16 mouse cellular contexts compared by ENCODE assay signal in the genomic region with DNA sequence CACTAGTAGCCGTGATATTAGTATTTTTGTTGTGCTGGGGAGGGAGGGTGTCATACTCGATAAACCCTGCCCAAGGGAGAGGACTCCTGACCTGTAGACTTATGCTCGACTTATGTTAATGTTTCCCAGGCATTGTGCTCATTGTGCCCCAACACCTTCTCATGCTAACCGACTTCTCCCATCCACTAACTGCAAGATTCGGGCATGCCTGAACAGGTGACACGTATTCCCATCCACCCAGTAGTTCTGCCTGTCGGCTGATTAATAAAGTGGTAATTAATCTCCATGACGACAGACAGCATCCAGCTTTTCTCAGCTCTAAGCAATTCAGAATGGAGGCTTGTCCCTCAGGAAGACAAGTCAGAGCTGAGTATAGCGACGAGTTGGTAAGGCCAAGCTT. TPM values are rescaled to one million over a fixed set of nuclear protein-coding genes. Genes with fewer than 3 reads are reported as not detected.
DNase-seq lines count a peak whose midpoint lies in the region; ATAC-seq and TF ChIP-seq lines count a peak whose summit lies in the region.
"Had no signal": no experiment of that assay in that cellular context is flagged by ENCODE, and none has a peak within 500 bp of the region (broad histone marks: within the 10 kb centered on the region; RNA-seq: fewer than 3 reads in every experiment).

No protein-coding gene starts in this region.

- TF ChIP-seq CTCF in hindbrain, postnatal 0 days (IDR thresholded peaks at IDR 0.05; ENCODE audit: low read depth), result no peak

- peak; percentile 83 for ATAC-seq in forebrain, embryonic 13.5 days
- ATAC-seq in midbrain, embryonic 13.5 days, result 0 out of 2 replicates have a peak, but pooled peaks have one; percentile 14
- ATAC-seq in midbrain, embryonic 15.5 days (replicated peaks), result no peak
- 0 out of 2 replicates have a peak, but pooled peaks have one; percentile 53 for ATAC-seq in hindbrain, postnatal 0 days
- ATAC-seq: liver, embryonic 12.5 days; midbrain, embryonic 16.5 days had no signal

- H3K27me3 ChIP-seq in forebrain, embryonic 13.5 days, result no peaks in the 10 kb centered on the region
- H3K27me3 ChIP-seq in forebrain, embryonic 10.5 days (ENCODE audit: poor library complexity, severe bottlenecking), result no peaks in the 10 kb centered on the region
- H3K27me3 ChIP-seq in midbrain, embryonic 13.5 days, result no peaks in the 10 kb centered on the region
- no peaks in the 10 kb centered on the region for H3K27me3 ChIP-seq in midbrain, embryonic 15.5 days (replicated peaks)
- H3K27me3 ChIP-seq in hindbrain, postnatal 0 days (ENCODE audit: insufficient read depth, low read length), result no peaks in the 10 kb centered on the region
- H3K27me3 ChIP-seq: heart, embryonic 12.5 days; liver, embryonic 12.5 days; lung, embryonic 15.5 days; neural tube, embryonic 12.5 days had no signal

- H3K27ac ChIP-seq in forebrain, embryonic 13.5 days, result no peak overlapping the region; the same call in 1 of the 2 replicates
- H3K27ac ChIP-seq in forebrain, embryonic 10.5 days, result no peak overlapping the region
- no peak overlapping the region for H3K27ac ChIP-seq in midbrain, embryonic 13.5 days
- no peak overlapping the region for H3K27ac ChIP-seq in midbrain, embryonic 15.5 days
- no peak overlapping the region for H3K27ac ChIP-seq in hindbrain, postnatal 0 days
- H3K27ac ChIP-seq: liver, embryonic 12.5 days; lung, embryonic 15.5 days; neural tube, embryonic 12.5 days had no signal

- H3K4me2 ChIP-seq in forebrain, embryonic 13.5 days, result no peak overlapping the region
- no peak overlapping the region for H3K4me2 ChIP-seq in midbrain, embryonic 13.5 days (replicated peaks)
- no peak overlapping the region for H3K4me2 ChIP-seq in midbrain, embryonic 15.5 days
- no peak overlapping the region for H3K4me2 ChIP-seq in hindbrain, postnatal 0 days (ENCODE audit: low read depth, low read length)
- H3K4me2 ChIP-seq: heart, embryonic 12.5 days; liver, embryonic 12.5 days; lung, embryonic 15.5 days; neural tube, embryonic 12.5 days had no signal

- H3K9me3 ChIP-seq in forebrain, embryonic 13.5 days (replicated peaks), result 0 out of 2 replicates have a peak, but pooled peaks cover 3% of the 10 kb centered on the region
- peaks cover 3% of the 10 kb centered on the region; the same call in 1 of the 2 replicates for H3K9me3 ChIP-seq in forebrain, embryonic 10.5 days
- no peaks in the 10 kb centered on the region for H3K9me3 ChIP-seq in midbrain, embryonic 13.5 days
- H3K9me3 ChIP-seq in midbrain, embryonic 15.5 days, result no peaks in the 10 kb centered on the region
- no peaks in the 10 kb centered on the region for H3K9me3 ChIP-seq in hindbrain, postnatal 0 days (ENCODE audit: low read length)
- H3K9me3 ChIP-seq: liver, embryonic 12.5 days; lung, embryonic 15.5 days; neural tube, embryonic 12.5 days had no signal

- DNase-seq in forebrain, embryonic 10.5 days (ENCODE audit: extremely low spot score, low spot score), result no peak
- DNase-seq in hindbrain, postnatal 0 days (ENCODE audit: low spot score), result no peak
- no peak for DNase-seq in layer of hippocampus, adult 9-11 months
- DNase-seq in neural tube, embryonic 10.5 days (ENCODE audit: extremely low spot score, low spot score), result no peak
- no peak for DNase-seq in frontal cortex, adult 2 months (ENCODE audit: extremely low spot score in 1 of 2, low spot score in 1 of 2)
- DNase-seq: gastrocnemius, postnatal 36 days; heart, postnatal 36 days; thymus, postnatal 14 days had no signal

- peaks cover 17% of the 10 kb centered on the region for H3K36me3 ChIP-seq in forebrain, embryonic 13.5 days (ENCODE audit: poor library complexity, severe bottlenecking)
- H3K36me3 ChIP-seq in forebrain, embryonic 10.5 days (replicated peaks), result peaks cover 20% of the 10 kb centered on the region
- H3K36me3 ChIP-seq in midbrain, embryonic 13.5 days, result peaks cover 27% of the 10 kb centered on the region
- H3K36me3 ChIP-seq in midbrain, embryonic 15.5 days (replicated peaks), result peaks cover 9% of the 10 kb centered on the region
- no peaks in the 10 kb centered on the region; the same call in 1 of the 2 replicates for H3K36me3 ChIP-seq in hindbrain, postnatal 0 days (ENCODE audit: insufficient read depth, low read length)
- H3K36me3 ChIP-seq: lung, embryonic 15.5 days had no signal

- H3K9ac ChIP-seq in forebrain, embryonic 13.5 days, result no peak overlapping the region
- no peak overlapping the region for H3K9ac ChIP-seq in midbrain, embryonic 13.5 days (replicated peaks)
- H3K9ac ChIP-seq in midbrain, embryonic 15.5 days, result no peak overlapping the region
- no peak overlapping the region for H3K9ac ChIP-seq in hindbrain, postnatal 0 days (replicated peaks; ENCODE audit: low read length)
- H3K9ac ChIP-seq: heart, embryonic 12.5 days; liver, embryonic 12.5 days; lung, embryonic 15.5 days; neural tube, embryonic 12.5 days had no signal

- no peak overlapping the region for H3K4me3 ChIP-seq in forebrain, embryonic 13.5 days
- H3K4me3 ChIP-seq in forebrain, embryonic 10.5 days, result no peak overlapping the region
- H3K4me3 ChIP-seq in midbrain, embryonic 13.5 days (replicated peaks), result no peak overlapping the region
- no peak overlapping the region for H3K4me3 ChIP-seq in midbrain, embryonic 15.5 days
- no peak overlapping the region for H3K4me3 ChIP-seq in hindbrain, postnatal 0 days (ENCODE audit: low read length)
- H3K4me3 ChIP-seq: heart, embryonic 12.5 days; liver, embryonic 12.5 days; lung, embryonic 15.5 days; neural tube, embryonic 12.5 days had no signal

- H3K4me1 ChIP-seq in forebrain, embryonic 13.5 days, result peaks cover 7% of the 10 kb centered on the region; the same call in 1 of the 2 replicates
- peaks cover 7% of the 10 kb centered on the region; the same call in 1 of the 2 replicates for H3K4me1 ChIP-seq in forebrain, embryonic 10.5 days
- H3K4me1 ChIP-seq in midbrain, embryonic 13.5 days (replicated peaks), result no peaks in the 10 kb centered on the region
- no peaks in the 10 kb centered on the region for H3K4me1 ChIP-seq in midbrain, embryonic 15.5 days
- H3K4me1 ChIP-seq in hindbrain, postnatal 0 days (ENCODE audit: insufficient read depth, low read length), result no peaks in the 10 kb centered on the region
- H3K4me1 ChIP-seq: heart, embryonic 12.5 days; lung, embryonic 15.5 days; neural tube, embryonic 12.5 days had no signal

- WGBS in forebrain, embryonic 13.5 days, result 70% methylated on average over 10 of the region's 10 CpGs
- 89% methylated on average over 10 of the region's 10 CpGs for WGBS in forebrain, embryonic 10.5 days
- 74% methylated on average over 10 of the region's 10 CpGs for WGBS in midbrain, embryonic 13.5 days
- WGBS in midbrain, embryonic 15.5 days, result 71% methylated on average over 10 of the region's 10 CpGs
- WGBS in hindbrain, postnatal 0 days, result 63% methylated on average over 10 of the region's 10 CpGs

RNA-seq across cellular contexts. Expression of a gene that starts 13.3 kb away (rescaled TPM):
- polyA plus RNA-seq in forebrain, embryonic 13.5 days (2015; fragmentation: Nextera tagmentation; extraction: Ambion mirVana), result 34.1 and 35.0 TPM in 2 replicates
- 27.3 and 30.1 TPM in 2 replicates for polyA plus RNA-seq in forebrain, embryonic 10.5 days (2016; fragmentation: Nextera tagmentation; extraction: Ambion mirVana)
- 41.9 and 43.4 TPM in 2 replicates for polyA plus RNA-seq in midbrain, embryonic 13.5 days (2015; fragmentation: Nextera tagmentation; extraction: Ambion mirVana)
- 32.2 and 38.5 TPM in 2 replicates for polyA plus RNA-seq in midbrain, embryonic 15.5 days (2015; fragmentation: Nextera tagmentation; extraction: Ambion mirVana)
- total RNA-seq in hindbrain, postnatal 0 days (2014; rRNA removed), result 13.5 and 49.9 TPM in 2 replicates
- 33.5 and 34.0 TPM in 2 replicates for polyA plus RNA-seq in hindbrain, postnatal 0 days (2015; fragmentation: Nextera tagmentation; extraction: Ambion mirVana)
- 32.6 and 33.4 TPM in 2 replicates for polyA plus RNA-seq in frontal cortex, adult 2 months (2012; rRNA removed)

RNA-seq across cellular contexts. Expression of a gene that starts 33.6 kb away (rescaled TPM):
- polyA plus RNA-seq in forebrain, embryonic 13.5 days (2015; fragmentation: Nextera tagmentation; extraction: Ambion mirVana), result 5.7 and 5.8 TPM in 2 replicates
- 3.0 and 3.1 TPM in 2 replicates for polyA plus RNA-seq in forebrain, embryonic 10.5 days (2016; fragmentation: Nextera tagmentation; extraction: Ambion mirVana)
- polyA plus RNA-seq in midbrain, embryonic 13.5 days (2015; fragmentation: Nextera tagmentation; extraction: Ambion mirVana), result 6.7 and 7.0 TPM in 2 replicates
- 8.7 and 11.9 TPM in 2 replicates for polyA plus RNA-seq in midbrain, embryonic 15.5 days (2015; fragmentation: Nextera tagmentation; extraction: Ambion mirVana)
- total RNA-seq in hindbrain, postnatal 0 days (2014; rRNA removed), result 24.8 and 27.1 TPM in 2 replicates
- 9.0 and 10.1 TPM in 2 replicates for polyA plus RNA-seq in hindbrain, postnatal 0 days (2015; fragmentation: Nextera tagmentation; extraction: Ambion mirVana)
- polyA plus RNA-seq in frontal cortex, adult 2 months (2012; rRNA removed), result 43.9 and 45.1 TPM in 2 replicates

RNA-seq across cellular contexts. Expression of a gene that starts 35.2 kb away (rescaled TPM):
- 35.6 and 37.1 TPM in 2 replicates for polyA plus RNA-seq in forebrain, embryonic 13.5 days (2015; fragmentation: Nextera tagmentation; extraction: Ambion mirVana)
- polyA plus RNA-seq in forebrain, embryonic 10.5 days (2016; fragmentation: Nextera tagmentation; extraction: Ambion mirVana), result 19.1 and 22.3 TPM in 2 replicates
- 30.2 and 36.1 TPM in 2 replicates for polyA plus RNA-seq in midbrain, embryonic 13.5 days (2015; fragmentation: Nextera tagmentation; extraction: Ambion mirVana)
- 26.2 and 27.1 TPM in 2 replicates for polyA plus RNA-seq in midbrain, embryonic 15.5 days (2015; fragmentation: Nextera tagmentation; extraction: Ambion mirVana)
- 6.4 and 11.8 TPM in 2 replicates for total RNA-seq in hindbrain, postnatal 0 days (2014; rRNA removed)
- polyA plus RNA-seq in hindbrain, postnatal 0 days (2015; fragmentation: Nextera tagmentation; extraction: Ambion mirVana), result 10.1 and 12.5 TPM in 2 replicates
- polyA plus RNA-seq in frontal cortex, adult 2 months (2012; rRNA removed), result 13.9 and 14.1 TPM in 2 replicates

RNA-seq across cellular contexts. Expression of a gene that starts 35.7 kb away (rescaled TPM):
- 17.7 and 20.0 TPM in 2 replicates for polyA plus RNA-seq in forebrain, embryonic 13.5 days (2015; fragmentation: Nextera tagmentation; extraction: Ambion mirVana)
- polyA plus RNA-seq in forebrain, embryonic 10.5 days (2016; fragmentation: Nextera tagmentation; extraction: Ambion mirVana), result 14.7 and 18.0 TPM in 2 replicates
- polyA plus RNA-seq in midbrain, embryonic 13.5 days (2015; fragmentation: Nextera tagmentation; extraction: Ambion mirVana), result 21.4 and 24.6 TPM in 2 replicates
- polyA plus RNA-seq in midbrain, embryonic 15.5 days (2015; fragmentation: Nextera tagmentation; extraction: Ambion mirVana), result 18.6 and 20.0 TPM in 2 replicates
- total RNA-seq in hindbrain, postnatal 0 days (2014; rRNA removed), result 20.9 and 43.9 TPM in 2 replicates
- polyA plus RNA-seq in hindbrain, postnatal 0 days (2015; fragmentation: Nextera tagmentation; extraction: Ambion mirVana), result 9.8 and 11.0 TPM in 2 replicates
- polyA plus RNA-seq in frontal cortex, adult 2 months (2012; rRNA removed), result 109 and 118 TPM in 2 replicates
